Mouse (Mus musculus): ENCODE data around the gene Ascl5. TPM values are rescaled to one million over a fixed set of nuclear protein-coding genes. Genes with fewer than 3 reads are reported as not detected.

Ascl5 gene
- 1.3 and 3.0 TPM in 2 replicates for polyA plus RNA-seq (2015; fragmentation: Nextera tagmentation; extraction: Ambion mirVana)

DNA sequence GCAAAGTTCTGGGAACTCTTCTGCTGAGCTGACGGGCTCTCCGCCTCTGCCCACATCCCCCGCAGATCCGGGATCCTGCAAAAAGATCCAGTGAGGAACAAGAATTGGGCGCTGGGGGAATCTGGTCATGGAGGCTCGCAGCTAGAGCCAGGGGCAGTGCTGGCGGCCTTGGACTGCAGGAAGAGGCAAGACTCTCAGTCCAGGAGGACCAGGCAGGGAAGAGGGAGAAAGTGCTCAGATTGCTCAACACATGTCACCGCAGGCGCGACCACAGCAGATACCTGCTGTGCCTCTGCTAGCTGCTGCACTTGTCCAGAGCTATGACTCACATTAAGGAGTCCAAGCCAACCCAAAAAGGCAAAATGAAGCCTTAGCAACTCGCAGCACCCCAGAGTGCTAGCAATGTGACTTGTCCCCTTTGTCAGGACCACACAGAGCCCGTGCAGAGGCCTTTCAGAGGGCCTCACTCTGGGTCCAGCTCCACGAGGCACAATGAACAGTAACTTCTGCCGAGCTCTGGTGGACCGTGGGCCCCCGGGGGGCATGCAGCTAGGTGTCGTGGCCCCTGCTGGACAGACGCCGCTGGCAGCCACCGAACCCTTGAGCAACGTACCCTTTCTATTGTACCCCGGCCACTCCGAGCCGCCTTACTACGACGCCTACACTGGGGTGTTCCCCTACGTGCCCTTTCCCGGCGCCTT is at the start of gene Ascl5:
Gene Ascl5 (plus strand): TSS at position 493 of the 701 bp plus-strand sequence.
- Histone ChIP-seq H3K36me3 (no peaks in the 10 kb centered on the region), H3K9ac (no peak within 1 kb of the TSS), H3K4me2 (replicated peaks) (peak within 1 kb of the TSS; percentile 59), H3K27ac (replicated peaks) (no peak within 1 kb of the TSS), H3K4me3 (replicated peaks) (peak within 1 kb of the TSS; percentile 38), H3K27me3 (peaks cover 39% of the 10 kb centered on the region), H3K4me1 (peaks cover 13% of the 10 kb centered on the region), H3K9me3 (replicated peaks) (no peaks in the 10 kb centered on the region)
- WGBS = 20% methylated on average over 29 of the region's 29 CpGs
- ATAC-seq (ENCODE audit: insufficient number of reproducible peaks, low FRiP score, low TSS enrichment, low read depth) = no peak

DNA sequence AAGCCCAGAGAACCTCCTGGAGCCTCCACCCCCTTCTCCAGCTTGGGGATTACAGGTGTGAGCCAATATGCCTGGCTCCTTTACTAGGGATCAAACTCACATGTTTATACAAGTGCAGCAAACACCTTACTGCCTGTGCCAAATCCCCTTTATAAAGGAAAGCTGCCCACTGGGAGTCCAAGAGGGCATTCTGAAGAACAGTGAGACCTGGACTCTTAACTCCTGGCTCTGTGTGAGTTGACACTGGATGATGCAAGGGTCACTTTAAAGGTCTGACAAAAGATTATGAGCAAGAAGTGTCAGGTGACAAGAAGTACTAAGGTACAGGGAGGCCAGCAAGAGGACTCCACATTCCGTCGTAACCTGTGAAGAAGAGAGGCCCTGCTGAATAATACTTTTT is 49.2 kb upstream of the Ascl5 start:
- Histone ChIP-seq H3K4me2 (replicated peaks) (no peak overlapping the region), H3K9me3 (replicated peaks) (no peaks in the 10 kb centered on the region), H3K9ac (no peak overlapping the region), H3K27ac (replicated peaks) (no peak overlapping the region), H3K4me3 (replicated peaks) (no peak overlapping the region), H3K27me3 (peaks cover 2% of the 10 kb centered on the region), H3K36me3 (no peaks in the 10 kb centered on the region), H3K4me1 (no peaks in the 10 kb centered on the region)
- ATAC-seq (ENCODE audit: insufficient number of reproducible peaks, low FRiP score, low TSS enrichment, low read depth) = no peak
- WGBS = 91% methylated on average over 2 of the region's 2 CpGs

- H3K4me2 ChIP-seq (replicated peaks) = peak within 1 kb of the TSS; percentile 67
- no peak within 1 kb of the TSS for H3K9ac ChIP-seq
- H3K27me3 ChIP-seq = peaks cover 15% of the 10 kb centered on the region
- no peak within 1 kb of the TSS for H3K27ac ChIP-seq (replicated peaks)
- H3K36me3 ChIP-seq = no peaks in the 10 kb centered on the region
- H3K9me3 ChIP-seq (replicated peaks) = no peaks in the 10 kb centered on the region
- H3K4me1 ChIP-seq = peaks cover 11% of the 10 kb centered on the region
- H3K4me3 ChIP-seq (replicated peaks) = peak within 1 kb of the TSS; percentile 46; the same call in 1 of the 2 replicates
- 76% methylated on average over 3 of the region's 3 CpGs for WGBS
- no peak for ATAC-seq (ENCODE audit: insufficient number of reproducible peaks, low FRiP score, low TSS enrichment, low read depth)
These were observed 44.3 kb upstream of the Ascl5 start, which contains the start of gene Igfn1 for GRCm38 (mm10) chr1:136006292-136006748. Igfn1 (minus strand) TSS chr1:136006342.

DNA sequence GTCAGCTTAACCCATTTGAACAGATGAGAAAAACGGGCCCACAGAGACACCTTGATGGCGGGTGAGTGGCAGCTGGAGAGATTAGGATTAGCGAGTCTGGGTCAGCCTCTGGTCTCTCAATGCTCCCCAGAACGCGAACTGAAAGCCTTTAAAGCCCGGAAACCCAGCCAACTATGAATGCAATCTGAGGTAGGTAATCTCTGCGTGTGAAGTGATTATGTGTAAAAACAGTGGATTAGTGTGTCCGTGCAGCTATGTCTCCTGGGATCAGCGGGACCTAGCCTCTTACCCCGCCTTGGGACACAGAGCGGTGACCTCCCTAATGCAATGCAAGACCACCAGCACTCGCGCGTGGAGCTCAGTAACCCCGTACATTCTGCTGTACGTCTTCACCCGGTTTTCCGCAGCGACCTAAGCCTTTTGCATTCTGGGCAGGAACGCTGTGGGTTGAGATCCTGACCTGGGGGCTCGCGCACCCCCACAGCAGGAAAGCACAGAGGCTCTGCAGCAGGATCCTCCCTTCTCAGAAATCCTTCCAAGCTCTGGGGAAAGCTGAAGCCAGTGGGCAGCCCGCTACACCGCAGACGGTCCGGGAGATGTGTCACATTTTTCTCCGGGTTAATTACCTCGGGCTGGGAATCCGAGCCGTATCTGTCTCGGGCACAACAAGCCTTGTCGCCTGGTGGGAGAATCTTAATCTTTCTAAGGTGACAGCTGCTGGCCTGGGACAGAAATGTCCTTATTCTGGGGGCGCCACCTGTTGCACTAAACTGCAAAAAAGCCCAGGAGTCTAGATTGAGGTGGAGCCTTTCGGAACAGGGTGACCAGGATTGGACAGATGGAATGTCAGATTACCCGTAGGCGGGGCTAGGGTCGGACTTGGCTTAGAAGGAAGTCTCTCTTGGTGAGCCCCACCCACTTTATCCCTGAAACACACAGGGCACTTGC is 43.1 kb upstream of the Ascl5 start, which contains the start of gene Tmem9:
Gene Tmem9 (plus strand): TSS at position 940 of the 948 bp plus-strand sequence.
- peaks cover 11% of the 10 kb centered on the region for H3K4me1 ChIP-seq
- 0 out of 2 replicates have a peak within 1 kb of the TSS, but pooled peaks have one; percentile 0 for H3K9ac ChIP-seq
- ATAC-seq (ENCODE audit: insufficient number of reproducible peaks, low FRiP score, low TSS enrichment, low read depth) = peak; percentile 92
- 4% methylated on average over 37 of the region's 37 CpGs for WGBS
- no peak within 1 kb of the TSS for H3K27ac ChIP-seq (replicated peaks)
- no peaks in the 10 kb centered on the region for H3K9me3 ChIP-seq (replicated peaks)
- peaks cover 15% of the 10 kb centered on the region for H3K27me3 ChIP-seq
- H3K4me2 ChIP-seq (replicated peaks) = peak within 1 kb of the TSS; percentile 67
- peak within 1 kb of the TSS; percentile 46 for H3K4me3 ChIP-seq (replicated peaks)
- no peaks in the 10 kb centered on the region for H3K36me3 ChIP-seq

DNA sequence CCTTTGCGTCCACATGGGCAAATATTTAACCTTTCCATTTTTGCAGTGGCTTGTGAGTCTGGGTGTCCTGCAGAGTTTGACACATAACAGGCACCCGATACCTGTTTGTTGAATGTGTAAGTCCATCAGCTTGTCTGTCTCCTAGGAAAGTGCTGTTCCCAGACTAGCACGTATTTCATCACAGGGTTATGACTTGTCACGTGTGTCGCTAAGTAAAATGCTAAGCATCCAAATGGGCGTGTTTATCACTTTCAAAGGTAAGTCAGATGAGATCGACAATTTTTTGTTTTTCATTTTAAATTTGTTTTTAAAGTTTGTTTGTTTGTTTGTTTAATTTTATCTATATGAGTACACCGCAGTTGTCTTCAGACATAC is 42.5 kb upstream of the Ascl5 start:
- H3K27me3 ChIP-seq = peaks cover 15% of the 10 kb centered on the region
- WGBS = 19% methylated on average over 8 of the region's 8 CpGs
- no peaks in the 10 kb centered on the region for H3K36me3 ChIP-seq
- no peak overlapping the region for H3K9ac ChIP-seq
- H3K4me3 ChIP-seq (replicated peaks) = peak overlapping the region; percentile 46
- H3K4me2 ChIP-seq (replicated peaks) = peak overlapping the region; percentile 67
- peaks cover 11% of the 10 kb centered on the region for H3K4me1 ChIP-seq
- H3K27ac ChIP-seq (replicated peaks) = no peak overlapping the region
- H3K9me3 ChIP-seq (replicated peaks) = no peaks in the 10 kb centered on the region
- 0 out of 2 replicates have a peak, but pooled peaks have one; percentile 21 for ATAC-seq (ENCODE audit: insufficient number of reproducible peaks, low FRiP score, low TSS enrichment, low read depth)

DNA sequence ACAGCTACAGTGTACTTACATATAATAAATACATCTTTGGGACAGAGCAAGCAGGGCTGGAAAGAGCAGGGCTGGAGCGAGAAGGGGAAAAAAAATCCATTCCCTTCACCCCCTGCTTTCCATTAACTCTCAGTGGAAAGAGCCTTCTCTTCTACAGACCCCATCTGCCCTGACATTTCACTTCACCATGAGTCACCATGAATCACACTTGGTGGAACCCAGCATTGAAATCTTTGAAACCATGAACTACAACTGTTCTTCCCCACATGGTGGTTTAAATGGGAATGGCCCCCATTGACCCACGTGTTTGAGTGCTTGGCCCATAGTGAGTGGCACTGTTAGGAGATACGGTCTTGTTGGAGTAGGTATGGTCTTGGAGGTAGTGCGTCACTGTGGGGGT is 40.4 kb upstream of the Ascl5 start:
- H3K36me3 ChIP-seq = no peaks in the 10 kb centered on the region

DNA sequence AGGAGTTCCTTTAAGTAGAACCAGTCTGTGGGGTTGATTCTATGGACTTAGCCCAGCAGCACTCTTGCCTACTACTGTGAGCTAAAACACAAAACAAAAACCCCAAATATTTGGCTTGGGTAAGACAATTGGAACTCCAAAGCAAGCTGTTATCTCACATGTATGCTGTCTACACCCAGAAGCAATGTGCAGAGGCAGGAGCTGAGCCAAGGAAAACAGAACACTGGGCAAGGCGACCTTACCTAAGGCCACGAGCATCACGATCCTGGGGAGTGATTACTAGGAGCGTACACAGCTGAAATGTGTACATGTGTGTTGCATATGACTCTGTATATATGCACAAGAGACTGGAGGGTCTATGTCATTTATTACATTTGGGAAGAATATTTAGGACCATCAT is 37.1 kb upstream of the Ascl5 start:
- ATAC-seq (ENCODE audit: insufficient number of reproducible peaks, low FRiP score, low TSS enrichment, low read depth) = no peak
- Histone ChIP-seq H3K27ac (replicated peaks) (no peak overlapping the region), H3K4me1 (peaks cover 8% of the 10 kb centered on the region; the same call in 1 of the 2 replicates), H3K9ac (no peak overlapping the region), H3K36me3 (no peaks in the 10 kb centered on the region), H3K4me3 (replicated peaks) (no peak overlapping the region), H3K27me3 (no peaks in the 10 kb centered on the region; the same call in 1 of the 2 replicates), H3K4me2 (replicated peaks) (no peak overlapping the region), H3K9me3 (replicated peaks) (no peaks in the 10 kb centered on the region)
- 74% methylated on average over 4 of the region's 4 CpGs for WGBS

More for the DNA sequence above, 40.4 kb upstream of the Ascl5 start:
- Histone ChIP-seq H3K4me3 (replicated peaks) (no peak overlapping the region), H3K4me1 (peaks cover 11% of the 10 kb centered on the region), H3K9me3 (replicated peaks) (no peaks in the 10 kb centered on the region), H3K27ac (replicated peaks) (no peak overlapping the region), H3K27me3 (peaks cover 15% of the 10 kb centered on the region), H3K4me2 (replicated peaks) (no peak overlapping the region), H3K9ac (no peak overlapping the region)
- WGBS = 87% methylated on average over 4 of the region's 4 CpGs
- no peak for ATAC-seq (ENCODE audit: insufficient number of reproducible peaks, low FRiP score, low TSS enrichment, low read depth)

GRCm38 (mm10) chr1:136014796-136015502 is 35.7 kb upstream of the Ascl5 start:
- H3K9me3 ChIP-seq (replicated peaks) = no peaks in the 10 kb centered on the region
- H3K9ac ChIP-seq = no peak overlapping the region
- no peaks in the 10 kb centered on the region for H3K27me3 ChIP-seq
- no peak overlapping the region for H3K4me3 ChIP-seq (replicated peaks)
- no peak overlapping the region for H3K4me2 ChIP-seq (replicated peaks)
- peaks cover 17% of the 10 kb centered on the region for H3K4me1 ChIP-seq
- H3K27ac ChIP-seq (replicated peaks) = no peak overlapping the region
- no peaks in the 10 kb centered on the region for H3K36me3 ChIP-seq
- ATAC-seq (ENCODE audit: insufficient number of reproducible peaks, low FRiP score, low TSS enrichment, low read depth) = no peak
- 87% methylated on average over 2 of the region's 2 CpGs for WGBS

DNA sequence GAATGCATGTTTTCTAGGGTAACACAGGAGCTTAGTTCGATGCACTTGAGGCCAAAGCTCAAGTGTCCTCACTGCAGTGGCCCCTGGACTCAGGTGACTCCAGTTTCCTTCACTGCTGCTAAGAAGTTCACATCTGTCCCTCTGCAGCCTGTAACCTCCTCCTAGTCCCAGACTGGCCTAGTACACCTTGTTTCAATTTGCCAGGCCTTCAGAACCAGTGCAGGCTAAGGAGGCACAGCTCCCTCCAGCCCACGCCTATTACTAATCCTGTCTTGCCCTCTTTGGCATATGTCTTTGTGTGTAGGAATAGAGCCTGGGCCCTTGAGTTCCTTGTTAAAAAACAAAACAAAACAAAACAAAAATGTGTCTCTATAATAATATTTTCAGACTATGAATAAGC is 33.3 kb upstream of the Ascl5 start:
- peak overlapping the region; percentile 86 for H3K4me2 ChIP-seq (replicated peaks)
- H3K9me3 ChIP-seq (replicated peaks) = no peaks in the 10 kb centered on the region
- no peaks in the 10 kb centered on the region for H3K27me3 ChIP-seq
- H3K4me3 ChIP-seq (replicated peaks) = peak overlapping the region; percentile 83
- peak overlapping the region; percentile 25; the same call in 1 of the 2 replicates for H3K27ac ChIP-seq (replicated peaks)
- WGBS = 50% methylated on average over 2 of the region's 2 CpGs
- H3K4me1 ChIP-seq = peaks cover 17% of the 10 kb centered on the region
- H3K36me3 ChIP-seq = peaks cover 16% of the 10 kb centered on the region
- H3K9ac ChIP-seq = no peak overlapping the region
- no peak for ATAC-seq (ENCODE audit: insufficient number of reproducible peaks, low FRiP score, low TSS enrichment, low read depth)

GRCm38 (mm10) chr1:136017907-136018313 is 32.7 kb upstream of the Ascl5 start:
- Histone ChIP-seq H3K27me3 (no peaks in the 10 kb centered on the region), H3K4me3 (replicated peaks) (peak overlapping the region; percentile 83), H3K4me2 (replicated peaks) (peak overlapping the region; percentile 86), H3K9ac (peak overlapping the region; percentile 68), H3K36me3 (peaks cover 21% of the 10 kb centered on the region), H3K27ac (replicated peaks) (peak overlapping the region; percentile 82), H3K4me1 (peaks cover 17% of the 10 kb centered on the region), H3K9me3 (replicated peaks) (no peaks in the 10 kb centered on the region)
- ATAC-seq (ENCODE audit: insufficient number of reproducible peaks, low FRiP score, low TSS enrichment, low read depth) = peak; percentile 99
- under 1% methylated on average over 22 of the region's 22 CpGs for WGBS

Data from embryonic facial prominence, embryonic 15.5 days (tissue).